Mouse (Mus musculus): ENCODE data around the gene Rd3l.
A peak's percentile ranks its signal among the peaks of the same experiment; 100 is the strongest.

The Rd3l gene

DNA sequence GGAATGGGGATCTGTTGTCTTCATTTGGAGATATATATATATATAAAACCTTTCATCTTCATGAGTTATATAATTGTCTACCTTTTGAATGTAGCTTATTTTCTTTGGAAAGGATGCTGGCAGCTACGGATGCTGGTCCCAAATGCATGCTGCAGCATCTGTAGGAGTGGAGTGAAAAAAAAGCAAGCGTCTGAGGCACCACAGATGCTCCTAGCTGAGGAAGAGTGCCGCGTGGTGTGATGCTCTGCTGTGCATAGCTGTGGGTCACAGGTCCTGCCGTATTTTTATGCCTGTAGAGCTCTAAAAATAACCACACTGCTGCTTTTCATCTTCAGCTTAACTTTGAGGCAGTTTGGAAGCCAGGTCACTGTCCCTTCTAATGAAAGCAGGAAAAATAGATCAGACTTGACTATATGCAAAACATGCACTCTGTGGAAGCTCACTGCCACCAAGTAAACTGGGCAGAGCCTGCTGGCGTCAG, at the start of gene Rd3l:
TSS of gene Rd3l (minus strand) at position 431 of the 481 bp plus-strand sequence.
- DNase-seq (ENCODE audit: low spot score in 2 of 2) = no peak

DNA sequence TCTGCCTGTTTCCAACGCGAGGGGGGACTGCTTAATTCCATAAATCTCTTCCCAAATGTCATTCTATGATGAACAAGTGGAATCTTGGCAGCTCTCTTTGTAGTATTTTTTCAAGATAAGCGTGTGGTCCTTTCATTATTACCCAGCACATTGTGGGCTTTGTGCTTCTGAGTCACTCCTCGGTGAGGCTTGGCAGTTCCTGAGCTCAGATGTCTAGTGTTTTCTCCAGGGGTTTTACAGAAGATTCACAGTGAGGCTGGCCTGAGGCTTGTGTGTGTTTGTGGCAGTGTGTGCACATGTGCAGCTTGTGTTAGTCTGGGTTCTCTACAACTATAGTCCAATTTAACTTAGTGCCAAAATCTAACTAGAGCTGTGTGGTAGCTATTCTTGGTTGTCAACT, 46.3 kb upstream of the Rd3l start:
- DNase-seq (ENCODE audit: low spot score in 2 of 2) = no peak

DNA sequence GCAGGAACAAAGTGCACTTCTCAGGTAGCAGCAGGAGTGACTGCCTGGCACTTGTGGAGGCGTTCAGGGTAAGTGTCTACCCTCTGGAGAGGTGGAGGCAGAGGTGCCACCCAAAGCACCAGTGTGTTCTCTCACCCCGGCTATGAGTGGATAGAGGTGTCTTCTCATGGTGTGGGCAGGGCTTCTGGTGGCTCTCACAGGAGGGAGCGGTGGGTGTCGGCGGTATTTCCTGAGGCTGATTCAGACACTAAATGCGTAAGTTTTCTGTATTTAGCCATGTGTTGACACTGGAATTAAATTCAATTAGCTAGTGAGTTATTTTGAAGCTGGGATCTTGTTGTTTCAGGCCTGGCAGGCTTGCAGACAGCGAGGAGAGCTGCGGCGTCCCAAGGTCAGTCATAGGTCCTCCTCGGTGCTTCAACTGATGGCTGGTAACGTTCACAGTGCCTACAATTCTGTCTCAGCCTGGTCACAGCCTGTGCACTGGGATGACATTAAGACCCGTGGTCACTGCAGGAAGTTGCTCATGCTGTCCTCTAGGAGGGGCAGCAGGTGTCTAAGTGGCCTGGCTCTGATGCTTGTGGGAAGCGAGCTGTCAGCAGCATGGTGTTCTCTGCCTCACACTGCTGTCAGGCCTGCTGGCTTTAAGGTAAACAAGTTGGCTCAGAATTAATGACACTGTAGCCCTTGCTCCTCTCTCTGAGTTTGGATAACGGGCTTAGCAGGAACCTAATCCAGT, 45.0 kb upstream of the Rd3l start:
- DNase-seq (ENCODE audit: low spot score in 2 of 2) = no peak

DNA sequence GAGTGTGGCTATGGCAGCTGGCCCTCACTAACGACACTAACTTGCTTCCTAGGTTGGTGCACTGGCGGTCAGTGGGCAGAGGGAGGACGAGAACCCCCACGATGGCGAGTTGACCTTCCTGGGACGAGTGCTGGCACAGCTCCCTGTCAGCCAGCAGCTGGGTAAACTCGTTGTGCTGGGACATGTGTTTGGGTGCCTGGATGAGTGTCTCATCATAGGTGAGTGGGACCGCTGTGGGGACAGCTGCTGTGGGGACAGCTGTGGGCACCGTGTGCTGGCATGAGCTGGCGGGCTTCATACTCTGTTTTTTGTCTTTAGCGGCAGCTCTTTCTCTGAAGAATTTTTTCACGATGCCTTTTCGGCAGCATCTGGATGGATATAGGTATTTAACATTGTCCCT, 44.3 kb upstream of the Rd3l start:
- no peak for DNase-seq (ENCODE audit: low spot score in 2 of 2)

DNA sequence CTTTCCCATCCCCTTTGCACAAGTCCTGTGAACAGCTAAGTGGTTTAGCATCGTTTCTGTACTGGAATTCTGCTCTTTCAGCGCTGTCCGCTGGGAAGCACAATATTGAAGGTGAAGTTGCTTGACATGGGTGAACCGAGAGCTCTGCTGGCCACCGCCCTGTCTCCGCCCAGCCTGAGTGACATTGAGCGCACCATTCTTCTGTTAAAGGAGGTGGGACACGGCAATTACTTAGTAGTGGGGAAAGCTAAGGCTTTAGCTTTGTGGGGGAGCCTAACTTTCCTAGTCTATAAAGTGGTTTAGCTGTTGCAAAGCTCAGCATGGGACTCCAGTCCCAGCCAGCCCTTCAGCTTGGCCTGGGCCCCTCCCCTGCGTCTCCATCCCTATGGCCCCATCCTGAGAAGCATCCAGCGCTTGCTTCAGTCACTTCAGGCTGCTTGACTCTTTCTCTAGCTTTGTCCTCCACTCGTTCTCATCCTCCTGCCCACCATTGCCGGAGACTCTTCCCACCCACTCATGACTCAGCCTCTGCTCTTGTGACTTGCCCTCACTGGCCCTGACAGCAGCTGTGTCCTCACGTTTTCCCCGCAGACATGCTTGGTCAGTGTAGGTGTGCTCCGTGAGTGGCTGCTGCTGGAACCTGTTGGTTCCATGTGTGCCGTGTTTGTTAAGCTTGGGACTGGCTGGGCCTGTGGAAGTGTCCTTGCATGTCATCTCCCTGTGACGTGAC, 43.6 kb upstream of the Rd3l start:
- no peak for DNase-seq (ENCODE audit: low spot score in 2 of 2)

DNA sequence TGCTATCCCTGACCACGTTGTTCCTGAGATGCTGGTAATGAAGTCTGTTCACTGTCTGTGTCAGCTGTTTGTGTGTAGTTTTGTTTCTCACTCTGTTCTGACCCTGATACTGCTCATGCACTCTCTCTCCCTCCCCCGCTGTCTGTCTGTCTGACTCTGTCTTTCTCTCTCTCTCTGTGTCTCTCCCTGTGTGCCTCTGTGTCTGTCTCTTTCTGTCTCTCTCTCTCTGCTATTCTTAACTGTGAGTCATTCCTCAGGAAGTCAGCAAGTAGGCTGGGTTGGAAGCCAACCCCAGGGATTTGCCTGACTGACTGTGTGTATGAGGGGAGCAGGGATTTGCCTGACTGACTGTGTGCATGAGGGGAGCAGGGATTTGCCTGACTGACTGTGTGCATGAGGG, 42.2 kb upstream of the Rd3l start:
- no peak for DNase-seq (ENCODE audit: low spot score in 2 of 2)

DNA sequence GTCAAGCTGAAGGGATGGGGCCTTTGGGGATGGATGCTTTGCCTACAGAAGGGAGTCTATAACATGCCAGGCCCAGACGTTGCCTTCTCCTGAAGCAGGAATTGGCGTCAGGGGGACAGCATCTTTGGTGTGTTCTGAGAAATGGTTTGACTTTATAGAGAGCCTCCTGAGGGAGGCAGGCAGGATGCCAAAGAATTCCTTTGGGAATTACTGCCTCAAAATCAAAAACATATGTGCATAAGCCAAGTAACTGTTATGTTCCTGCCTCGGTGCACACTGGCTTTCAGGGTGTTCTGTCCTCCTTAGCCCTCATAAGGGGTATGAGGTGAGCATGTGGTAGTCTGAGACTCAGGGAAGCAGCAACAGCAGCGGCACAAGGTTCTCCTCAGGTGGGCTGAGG, 35.2 kb upstream of the Rd3l start:
- no peak for DNase-seq (ENCODE audit: low spot score in 2 of 2)

DNA sequence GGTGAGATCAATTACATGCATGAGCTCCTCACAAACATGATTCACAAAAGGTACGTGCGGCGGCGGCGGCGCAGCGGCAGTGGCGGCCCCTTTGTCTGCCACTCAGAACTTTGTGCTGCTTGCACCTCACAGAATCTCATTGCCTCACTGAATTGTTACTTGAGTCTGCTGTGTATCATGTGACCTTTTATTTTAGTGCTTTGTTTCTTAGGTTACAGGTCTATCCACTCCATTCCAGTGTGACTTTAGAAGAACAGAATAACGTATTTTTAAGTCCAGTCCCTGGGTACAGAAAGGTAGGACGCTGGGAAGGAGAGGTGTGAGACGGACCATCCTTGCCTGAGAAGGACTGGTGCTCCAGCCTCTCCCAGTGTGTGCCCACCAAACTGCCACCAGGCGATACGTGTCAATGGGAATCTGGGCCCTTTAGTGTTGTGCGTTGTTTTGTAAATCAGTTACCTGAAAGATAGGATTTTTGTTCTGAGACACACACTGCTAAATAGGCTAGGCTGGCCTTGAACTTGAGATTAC, 32.2 kb upstream of the Rd3l start:
- DNase-seq (ENCODE audit: low spot score in 2 of 2) = no peak

DNA sequence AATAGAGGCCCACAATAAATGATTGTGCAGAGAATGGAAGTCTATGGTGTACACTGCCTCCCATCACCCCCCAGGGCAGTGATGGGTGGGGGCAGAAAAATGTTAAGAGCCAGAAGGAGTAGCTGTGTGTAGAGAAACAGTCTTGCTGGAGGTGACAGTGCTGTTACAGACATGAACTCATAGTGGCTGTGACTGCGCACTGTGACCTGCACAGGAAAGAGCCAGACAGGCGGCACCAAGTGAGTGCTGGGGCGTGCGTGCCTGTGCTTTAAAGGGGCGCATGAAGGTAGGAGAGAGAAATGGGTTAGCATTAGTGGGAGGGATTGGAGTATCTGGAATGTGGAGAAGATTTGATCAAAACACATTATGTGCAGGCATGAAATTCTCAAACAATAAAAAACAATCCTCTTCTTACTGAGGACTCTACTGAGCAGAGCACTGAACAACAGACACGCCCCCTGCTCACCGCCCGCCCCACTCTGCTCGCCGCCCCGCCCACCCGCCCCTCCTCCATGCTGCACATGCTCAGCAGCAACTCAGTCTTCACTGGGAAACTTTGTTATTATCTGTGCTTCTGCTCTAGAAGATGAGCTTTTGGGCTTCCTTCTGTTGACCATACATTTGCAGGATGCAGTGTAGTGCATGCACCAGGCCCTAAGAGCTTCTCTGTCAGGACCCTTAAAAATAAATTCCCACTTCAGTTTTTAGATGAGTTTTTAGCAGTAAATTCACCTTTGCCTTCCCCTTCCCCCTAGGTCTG, 31.6 kb upstream of the Rd3l start:
- DNase-seq (ENCODE audit: low spot score in 2 of 2) = no peak

DNA sequence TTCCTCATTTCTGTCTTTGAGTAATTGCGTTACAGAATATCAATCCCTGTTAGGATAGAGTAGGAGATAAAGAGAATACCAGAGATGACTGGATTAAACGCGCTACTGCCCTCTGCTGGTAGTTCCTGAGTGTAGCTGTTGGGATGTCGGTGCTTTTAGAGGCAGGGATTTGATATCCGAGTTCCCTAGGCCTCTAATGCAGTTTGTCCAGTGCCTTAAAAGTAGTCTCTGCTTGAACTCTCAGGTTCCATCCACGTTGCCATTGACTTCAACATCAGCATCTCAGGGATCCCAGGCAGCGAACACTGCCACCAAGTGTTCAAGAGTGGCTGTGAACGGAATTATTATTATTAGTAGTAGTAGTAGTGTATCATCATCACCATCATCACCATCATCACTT, 20.1 kb upstream of the Rd3l start:
- DNase-seq (ENCODE audit: low spot score in 2 of 2) = peak in 1 of 2 experiments; percentile 67

DNA sequence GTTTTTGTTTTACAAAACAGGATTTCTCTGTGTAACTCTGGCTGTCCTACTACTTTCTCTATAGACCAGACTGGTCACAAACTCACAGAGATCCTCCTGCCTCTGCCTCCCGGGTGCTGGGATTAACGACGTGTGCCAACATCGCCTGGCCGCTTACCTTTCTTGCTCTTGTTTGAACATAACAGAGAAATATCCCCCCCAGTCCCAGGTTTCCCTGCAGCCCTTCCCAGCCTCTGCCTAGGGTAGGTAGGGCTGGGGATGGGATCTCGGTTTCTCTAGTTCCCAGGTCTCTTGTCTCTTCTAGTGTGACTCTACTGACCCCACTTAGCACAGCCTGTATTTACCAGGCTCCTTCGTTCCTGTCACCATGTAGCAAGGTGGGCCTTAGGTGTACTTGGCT, 18.6 kb upstream of the Rd3l start:
- DNase-seq (ENCODE audit: low spot score in 2 of 2) = no peak

DNA sequence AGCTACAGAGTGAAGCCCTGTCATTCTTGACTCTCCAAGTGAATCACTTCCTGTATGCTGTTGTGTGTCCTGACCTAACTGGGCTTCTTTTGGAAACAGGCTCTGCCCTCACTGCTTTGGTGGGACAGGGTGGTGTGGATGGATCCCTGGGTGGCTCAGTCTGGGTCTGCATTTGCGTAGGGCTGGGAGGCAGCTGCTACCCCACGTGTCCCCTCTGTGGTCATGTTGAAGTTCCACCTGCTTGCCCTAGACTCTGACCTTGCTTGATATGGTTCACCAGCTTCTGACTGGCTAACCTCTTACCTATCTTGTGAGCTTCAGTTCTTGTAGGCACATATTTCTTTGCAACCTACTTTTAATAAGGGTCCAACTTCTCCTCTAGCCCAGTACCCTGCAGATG, 14.0 kb upstream of the Rd3l start:
- DNase-seq (ENCODE audit: low spot score in 2 of 2) = no peak

DNA sequence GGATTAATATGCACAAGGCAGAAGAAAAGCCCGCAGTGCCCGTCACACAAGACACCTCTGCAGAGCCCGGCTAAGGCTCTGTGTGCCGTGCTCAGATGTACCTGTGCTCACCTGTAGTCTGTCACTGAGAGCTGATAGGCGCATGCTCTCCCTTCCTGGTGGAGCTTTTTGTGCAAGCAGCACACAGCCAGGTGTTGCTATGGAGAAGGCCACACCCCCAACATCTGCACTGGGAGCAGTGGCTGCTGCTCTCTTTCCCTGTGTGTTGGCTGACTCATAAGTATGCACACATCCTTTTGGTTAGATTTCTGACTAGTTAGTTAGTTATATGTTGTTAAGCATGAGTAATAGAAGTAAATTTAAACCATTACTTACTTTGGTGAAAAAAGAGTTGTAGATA, 11.5 kb upstream of the Rd3l start:
- no peak for DNase-seq (ENCODE audit: low spot score in 2 of 2)

DNA sequence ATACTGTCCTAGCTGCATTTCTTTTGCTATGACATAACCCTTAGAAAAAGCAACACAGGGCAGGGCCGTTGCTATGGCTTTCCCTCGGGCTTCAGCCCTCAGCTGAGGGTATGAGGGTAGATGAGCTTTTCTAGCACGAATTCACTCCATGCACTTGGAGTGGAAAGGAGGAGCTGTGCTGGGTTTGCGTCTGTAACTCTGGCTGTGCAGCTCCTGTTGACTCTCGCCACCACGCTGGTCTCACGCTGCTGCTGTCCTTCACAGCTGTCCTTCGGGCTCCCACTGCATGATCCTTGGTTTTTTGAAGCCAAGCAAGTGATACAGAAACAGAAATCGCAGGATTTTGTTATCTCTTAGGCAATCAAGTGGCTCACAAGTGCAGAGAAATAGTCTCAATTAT, 5.6 kb upstream of the Rd3l start:
- no peak for DNase-seq (ENCODE audit: low spot score in 2 of 2)

DNA sequence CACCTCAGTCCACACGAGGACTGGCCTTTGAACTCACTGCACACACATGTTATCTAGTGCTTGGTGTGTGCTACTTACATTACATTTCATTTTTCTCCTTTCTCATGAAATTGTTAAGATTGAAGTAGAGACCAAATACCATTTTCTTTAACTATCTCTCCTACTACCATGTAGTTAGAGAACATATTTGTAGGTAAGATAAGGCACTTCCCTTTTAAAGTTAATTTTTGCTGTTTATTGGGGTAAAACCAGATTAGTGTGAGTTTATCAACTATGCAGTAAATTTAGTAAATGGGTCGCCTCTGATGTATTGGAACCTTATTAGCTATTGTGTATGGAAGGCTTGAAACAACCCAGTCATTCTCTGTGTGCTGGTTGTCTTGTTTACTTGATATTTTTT, 2.0 kb upstream of the Rd3l start:
- no peak for DNase-seq (ENCODE audit: low spot score in 2 of 2)

DNA sequence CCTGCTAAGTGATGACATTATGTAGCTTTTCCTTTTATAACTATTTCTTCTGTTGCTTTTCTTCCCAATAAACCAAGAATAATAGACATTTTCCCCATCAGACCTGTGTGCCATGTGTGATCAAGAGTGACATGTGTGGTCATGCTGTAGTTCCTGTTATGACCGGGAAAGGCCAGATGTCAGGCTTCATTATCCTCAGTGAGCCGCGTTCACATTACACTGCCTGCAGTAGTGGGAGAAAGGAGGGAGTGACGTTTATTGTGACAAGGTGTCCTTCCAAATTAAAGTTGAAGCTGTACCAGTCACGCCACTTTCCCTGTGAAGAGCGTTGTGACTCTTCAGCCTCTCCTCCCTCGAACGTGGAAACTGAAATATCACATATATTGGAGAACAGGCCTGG, 714 bp upstream of the Rd3l start:
- no peak for DNase-seq (ENCODE audit: low spot score in 2 of 2)

DNA sequence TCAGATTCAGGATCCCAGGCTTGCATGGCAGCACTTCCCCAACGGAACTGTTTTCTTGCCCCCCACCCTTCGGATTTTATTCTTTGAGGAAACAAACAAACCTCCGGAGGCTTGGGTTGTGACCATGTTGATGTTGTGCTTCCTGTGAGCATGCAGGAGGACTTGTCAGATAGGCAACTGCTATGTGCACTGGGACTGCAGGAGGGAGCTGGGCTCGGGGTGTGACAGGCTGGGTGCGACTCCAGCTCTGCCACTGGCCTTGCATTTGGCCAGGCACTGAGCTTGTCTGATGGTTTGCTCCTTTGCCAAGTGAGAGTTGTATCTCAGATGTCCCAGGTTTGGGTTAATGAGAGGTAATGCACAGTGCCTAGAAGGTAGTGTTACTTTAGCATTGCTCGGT, 2.8 kb downstream of the Rd3l start:
- DNase-seq (ENCODE audit: low spot score in 2 of 2) = no peak

DNA sequence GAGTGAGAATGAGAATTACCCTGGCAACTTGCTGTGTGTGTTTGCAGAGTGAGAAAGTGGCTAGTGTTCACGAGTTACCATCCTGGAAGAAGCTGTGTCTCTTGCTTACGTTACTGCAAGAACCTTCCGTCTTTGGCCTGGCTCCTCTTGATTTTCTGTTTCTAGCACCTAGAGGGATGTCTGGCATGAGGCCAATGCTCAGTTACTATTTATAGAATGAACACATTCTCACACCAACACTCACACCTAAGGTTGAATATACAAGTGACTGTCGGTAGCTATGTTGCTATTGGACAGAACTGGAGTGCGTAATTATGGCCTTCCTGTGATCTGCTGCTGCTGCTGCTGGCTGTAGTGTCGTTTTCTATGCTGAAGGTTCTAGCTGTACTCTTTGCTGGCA, 4.0 kb downstream of the Rd3l start:
- no peak for DNase-seq (ENCODE audit: low spot score in 2 of 2)

DNA sequence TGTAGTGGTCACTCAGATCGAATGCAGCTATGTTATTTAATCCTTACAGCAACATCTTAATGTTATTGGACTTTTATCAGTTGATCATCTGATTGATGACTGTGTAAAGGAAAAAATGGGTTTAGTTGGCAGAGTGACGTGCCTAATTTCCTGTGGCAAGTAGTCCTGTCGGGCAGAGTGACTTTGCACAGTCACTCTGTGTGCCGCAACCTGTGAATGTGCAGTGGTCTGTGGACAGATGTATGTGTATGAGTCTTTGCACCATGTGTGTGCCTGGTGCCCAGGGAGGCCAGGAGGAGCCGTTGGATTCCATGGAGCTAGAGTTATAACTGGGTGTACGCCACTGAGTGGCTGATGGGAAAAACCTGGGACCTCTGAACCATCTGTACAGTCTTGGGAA, 6.5 kb downstream of the Rd3l start:
- no peak for DNase-seq (ENCODE audit: low spot score in 2 of 2)

DNA sequence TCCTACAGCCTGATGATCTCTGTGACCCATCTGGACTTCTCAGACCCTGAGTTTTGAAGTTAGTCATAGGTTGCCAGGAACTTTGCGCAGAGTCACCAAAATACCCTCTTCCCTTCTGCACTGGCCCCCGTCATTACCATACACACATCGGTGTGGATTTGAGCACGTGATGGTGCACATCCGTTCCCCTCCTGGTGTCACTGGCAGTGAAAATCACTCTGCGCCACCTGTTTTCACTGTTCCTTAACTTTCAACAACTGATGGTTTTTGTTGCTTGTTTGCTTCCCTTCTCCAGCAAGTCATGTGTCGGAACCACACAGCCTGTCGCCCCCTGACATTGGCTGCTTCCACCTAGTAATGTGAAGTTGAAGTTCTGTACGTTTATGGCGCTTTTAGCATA, 8.6 kb downstream of the Rd3l start:
- DNase-seq (ENCODE audit: low spot score in 2 of 2) = no peak

DNA sequence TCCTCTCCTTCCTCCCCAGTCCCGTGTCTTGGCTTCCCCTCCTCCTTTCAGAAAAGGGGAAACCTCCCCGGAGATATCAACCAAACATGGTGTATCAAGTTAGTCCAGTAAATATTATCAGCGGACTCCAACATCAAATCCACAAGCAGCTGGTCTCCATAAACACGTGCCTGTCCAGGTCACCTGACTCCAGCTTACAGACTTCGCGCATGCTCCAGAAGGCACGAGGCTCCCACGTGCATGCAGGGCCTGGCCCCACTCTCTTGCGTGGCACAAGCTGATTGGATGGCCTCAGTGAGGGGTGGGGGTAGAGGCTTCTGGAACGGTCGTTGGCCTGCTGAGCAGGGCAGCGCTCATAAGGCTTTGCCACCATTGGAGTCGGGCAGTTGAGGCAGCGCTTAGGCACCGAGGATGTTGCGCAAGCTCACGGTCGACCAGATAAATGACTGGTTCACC, 9.9 kb downstream of the Rd3l start, which contains the start of gene Tdrd9:
TSS of gene Tdrd9 (plus strand) at position 329 of the 456 bp plus-strand sequence.
- no peak for DNase-seq (ENCODE audit: low spot score in 2 of 2)

DNA sequence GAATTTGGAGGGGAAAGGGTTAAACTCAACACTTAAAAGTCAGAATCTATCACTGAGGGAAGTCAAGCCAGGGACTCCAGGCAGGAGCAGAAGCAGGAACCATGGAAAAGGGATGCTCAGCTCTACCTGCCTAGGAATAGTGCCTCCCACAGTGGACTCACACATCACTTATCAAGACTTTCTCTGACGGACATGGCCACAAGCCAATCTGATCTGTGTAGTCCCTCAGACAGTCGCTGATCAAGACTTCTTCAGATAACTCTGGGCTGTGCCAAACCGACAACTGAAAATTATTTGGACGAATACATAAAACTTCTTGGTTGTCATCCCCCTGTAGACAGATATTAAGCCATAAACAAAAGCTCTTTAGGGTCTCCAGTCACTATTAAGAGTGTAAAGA, 11.0 kb downstream of the Rd3l start:
- no peak for DNase-seq (ENCODE audit: low spot score in 2 of 2)

All from frontal cortex, postnatal 10 days (tissue).